Mouse (Mus musculus) spleen, adult 2 months (tissue): ENCODE measurements at regions not wholly inside any gene's neighbourhood (a gene's known extent, or its start where the extent isn't known, plus 50 kb on each side); places are given as distances from the start of the nearest gene placed in this dataset.

Experiments
- CTCF ChIP-seq: fragments of 200-500 bp; IDR thresholded peaks from 2 replicates; pipeline ENCODE4 v1.5.1; 2011; ENCODE audit warnings: mild to moderate bottlenecking, inconsistent platforms; ENCODE audit not compliant: insufficient read depth, insufficient read length, insufficient replicate concordance; ENCODE audit errors: extremely low read depth
- POLR2A ChIP-seq: fragments of 200-500 bp; IDR thresholded peaks from 2 replicates; pipeline ENCODE4 v1.6.1; 2011; ENCODE audit warnings: low read depth, low read length, inconsistent platforms

GRCm38 (mm10) chr8:78024964-78025363 is 188.1 kb upstream of the Ttc29 start:
- TF ChIP-seq CTCF, result no peak
- no peak for TF ChIP-seq POLR2A
